Mouse (Mus musculus) gastrocnemius, postnatal 10 days (tissue): ENCODE measurements around the gene Cd22. TPM values are rescaled to one million over a fixed set of nuclear protein-coding genes. Genes with fewer than 3 reads are reported as not detected.

ENCODE experiments used
- DNase-seq: peaks from one replicate; pipeline ENCODE4 v3.0.0; 2021; ENCODE audit warnings: mixed read lengths
- total RNA-seq, 2 experiments: library from RNA; stranded (reverse); gene quantifications; 2 replicates each; pipeline ENCODE4 v1.2.3; 2021

Cd22 gene
- total RNA-seq, 2 experiments from 2014 or later, result 2.3 TPM; not detected in 1

DNA sequence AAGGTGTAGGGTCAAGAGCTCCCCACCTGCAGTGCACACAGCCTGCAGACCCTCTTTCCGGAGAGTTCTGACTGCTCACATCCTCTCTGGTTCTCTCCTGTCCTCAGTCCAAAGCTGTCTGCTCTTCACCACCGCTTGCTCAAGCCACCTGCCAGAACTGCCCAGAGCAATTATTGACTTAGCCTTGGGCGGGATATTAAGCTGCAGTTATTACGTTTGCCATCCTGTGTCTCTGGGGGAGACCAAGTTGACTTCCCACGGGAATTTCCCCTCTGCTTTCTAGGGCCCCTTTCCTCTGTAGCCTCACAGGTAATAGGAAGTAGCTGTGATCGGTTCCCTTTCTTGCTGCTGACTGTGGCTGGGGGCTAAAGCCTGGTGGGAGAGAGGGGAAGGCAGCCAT lies 60.0 kb downstream of the Cd22 start:
- no peak for DNase-seq

Other genes starting within 250 kb of the Cd22 start
- not detected for gene Etv2, start 244.5 kb downstream of the Cd22 start, total RNA-seq
- gene Rbm42, start 230.0 kb downstream of the Cd22 start, total RNA-seq, result 10 to 100 TPM; 42.4 to 44.4 TPM
- gene Haus5, start 215.3 kb downstream of the Cd22 start, total RNA-seq, result 1 to 10 TPM; 3.7 to 5.7 TPM
- gene Pmis2, start 208.7 kb downstream of the Cd22 start, total RNA-seq, result 1 to 10 TPM; 1.3 to 1.5 TPM
- not detected for gene 2200002J24Rik, start 181.4 kb downstream of the Cd22 start, total RNA-seq
- not detected for gene Atp4a, start 168.1 kb downstream of the Cd22 start, total RNA-seq
- gene Tmem147, start 150.8 kb downstream of the Cd22 start, total RNA-seq, result 100 to 1,000 TPM; 166 to 178 TPM
- not detected for gene Gapdhs, start 136.7 kb downstream of the Cd22 start, total RNA-seq
- gene Sbsn, start 128.9 kb downstream of the Cd22 start, total RNA-seq, result 1 to 10 TPM; 3.5 to 5.8 TPM
- gene Dmkn, start 116.6 kb downstream of the Cd22 start, total RNA-seq, result under 1 TPM in 1 of 2 experiments, not detected in 1; 0.33 TPM
- 1 to 10 TPM; 3.4 to 6.0 TPM for gene Krtdap, start 92.4 kb downstream of the Cd22 start, total RNA-seq
- gene Ffar2, start 56.6 kb downstream of the Cd22 start, total RNA-seq, result 1 to 10 TPM in 1 of 2 experiments, under 1 TPM in 1; 0.56 to 1.2 TPM
- not detected for gene Ffar3, start 24.2 kb downstream of the Cd22 start, total RNA-seq
- not detected for gene Ffar1, start 18.8 kb downstream of the Cd22 start, total RNA-seq
- gene Mag, start 34.5 kb upstream of the Cd22 start, total RNA-seq, result 10 to 100 TPM in 1 of 2 experiments, 1 to 10 TPM in 1; 8.4 to 10.4 TPM
- gene Hamp2, start 44.3 kb upstream of the Cd22 start, total RNA-seq, result not detected
- not detected for gene Hamp, start 63.7 kb upstream of the Cd22 start, total RNA-seq
- 10 to 100 TPM; 76.7 to 78.9 TPM for gene Usf2, start 76.5 kb upstream of the Cd22 start, total RNA-seq
- gene Lsr, start 93.1 kb upstream of the Cd22 start, total RNA-seq, result under 1 TPM; 0.49 to 0.72 TPM
- under 1 TPM in 1 of 2 experiments, not detected in 1; 0.18 TPM for gene Fam187b, start 93.4 kb upstream of the Cd22 start, total RNA-seq
- gene Fxyd5, start 162.1 kb upstream of the Cd22 start, total RNA-seq, result 10 to 100 TPM; 10.1 to 21.5 TPM
- gene Fxyd7, start 171.1 kb upstream of the Cd22 start, total RNA-seq, result 1 to 10 TPM; 2.4 to 2.6 TPM
- 1,000 to 10,000 TPM; 1,112 to 1,150 TPM for gene Fxyd1, start 176.9 kb upstream of the Cd22 start, total RNA-seq
- gene Lgi4, start 179.0 kb upstream of the Cd22 start, total RNA-seq, result 1 to 10 TPM; 8.4 to 9.9 TPM
- gene Fxyd3, start 196.4 kb upstream of the Cd22 start, total RNA-seq, result 1 to 10 TPM; 2.9 TPM
- gene Hpn, start 234.9 kb upstream of the Cd22 start, total RNA-seq, result 1 to 10 TPM; 6.8 to 7.8 TPM
- 100 to 1,000 TPM; 303 to 352 TPM for gene Scn1b, start 246.7 kb upstream of the Cd22 start, total RNA-seq